Mouse (Mus musculus) naive thymus-derived CD4-positive, alpha-beta T cell, adult 2 months (primary cell): Measurements from ENCODE around the gene Gas6.

Experiments
- DNase-seq: peaks from one replicate; pipeline ENCODE4 v3.0.0-alpha.2; 2011; ENCODE audit warnings: low read depth

Gas6 gene

GRCm38 (mm10) chr8:13506849-13507248 is 12.6 kb upstream of the Gas6 start:
- no peak for DNase-seq

DNA sequence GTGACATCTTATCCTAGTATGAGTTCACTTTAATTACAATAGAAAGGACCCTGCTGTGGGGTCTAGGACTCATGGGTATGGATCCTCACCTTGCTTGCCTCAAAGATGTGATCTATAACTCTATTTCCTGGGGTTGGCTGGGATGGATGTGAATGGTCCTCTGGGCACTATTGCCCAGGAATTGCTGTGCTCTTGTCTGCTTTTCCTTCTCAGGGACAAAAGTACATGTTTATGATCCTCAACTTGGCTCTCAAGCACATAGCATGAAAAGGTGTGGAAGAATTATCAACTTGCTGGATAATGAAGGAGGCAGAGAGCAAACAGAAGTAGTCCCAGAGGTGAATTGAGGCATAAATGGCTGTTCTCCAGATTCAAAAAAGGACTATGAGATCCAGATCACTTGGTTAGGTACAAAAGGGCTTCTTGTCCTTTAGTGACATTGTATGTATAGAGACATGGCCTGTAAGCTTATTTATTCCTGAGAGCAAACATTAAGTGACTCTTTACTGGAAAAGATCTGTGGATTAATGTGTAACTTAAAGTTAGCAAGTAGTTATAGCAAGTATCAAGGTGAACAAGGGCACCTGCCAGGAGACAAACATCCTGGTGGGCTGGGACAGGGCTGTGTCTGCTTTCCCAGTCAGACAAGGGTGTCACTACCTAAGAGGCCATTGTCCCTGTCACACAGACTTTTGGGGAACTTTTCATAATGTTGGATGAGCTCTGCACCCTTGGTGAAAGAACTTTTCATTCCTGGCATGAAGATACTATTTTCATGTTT is 10.8 kb upstream of the Gas6 start:
- DNase-seq: no peak

GRCm38 (mm10) chr8:13503936-13504606 is 9.8 kb upstream of the Gas6 start:
- DNase-seq: no peak

DNA sequence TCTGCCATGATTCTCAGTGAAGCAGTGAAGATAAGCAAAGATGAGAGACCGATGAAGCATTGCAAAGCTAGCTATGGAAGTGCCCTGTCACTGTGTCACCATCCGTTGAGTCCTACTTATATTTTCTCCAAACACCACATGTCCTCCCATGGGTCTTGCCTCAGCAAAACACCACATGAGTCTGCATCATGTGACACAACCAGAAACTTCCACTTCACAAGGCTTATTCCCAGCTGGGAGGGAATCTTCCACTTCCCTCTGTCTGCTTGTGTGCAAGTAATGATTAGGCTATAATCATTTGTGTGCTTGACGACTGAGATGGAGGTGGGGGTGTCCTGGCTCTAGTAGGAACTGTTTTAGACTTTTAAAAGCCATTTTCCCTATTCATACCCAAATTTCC is 6.9 kb upstream of the Gas6 start:
- no peak for DNase-seq

- DNase-seq: no peak
These were observed 1.3 kb downstream of the Gas6 start for GRCm38 (mm10) chr8:13493011-13493410.

- no peak for DNase-seq
These were observed 1.9 kb downstream of the Gas6 start for GRCm38 (mm10) chr8:13492198-13492995.

DNA sequence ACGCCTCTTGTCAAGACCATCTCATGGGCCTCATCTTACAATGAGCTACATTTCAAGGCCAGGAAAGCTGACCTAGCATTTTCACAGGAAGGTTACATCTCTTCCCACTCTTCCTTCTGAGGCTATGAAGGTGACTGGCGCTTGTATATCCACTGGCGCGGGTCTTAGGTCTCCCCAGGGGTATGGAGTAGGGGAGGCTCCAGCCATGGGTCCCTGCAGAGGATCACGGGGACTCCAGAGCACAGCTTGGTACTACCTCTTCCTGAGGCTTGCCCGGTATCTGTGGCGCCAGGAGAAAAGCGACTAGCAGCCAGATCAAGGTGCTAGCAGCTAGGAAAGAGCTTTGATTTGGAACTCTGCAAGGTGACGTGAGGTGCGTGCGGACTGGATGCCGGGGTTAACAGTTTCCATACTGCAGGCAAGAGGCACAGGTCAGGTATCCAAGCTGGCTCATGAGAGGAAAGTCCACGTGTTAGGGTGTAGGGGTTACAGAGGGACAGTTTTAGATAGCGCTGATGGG is 2.7 kb downstream of the Gas6 start:
- no peak for DNase-seq

DNA sequence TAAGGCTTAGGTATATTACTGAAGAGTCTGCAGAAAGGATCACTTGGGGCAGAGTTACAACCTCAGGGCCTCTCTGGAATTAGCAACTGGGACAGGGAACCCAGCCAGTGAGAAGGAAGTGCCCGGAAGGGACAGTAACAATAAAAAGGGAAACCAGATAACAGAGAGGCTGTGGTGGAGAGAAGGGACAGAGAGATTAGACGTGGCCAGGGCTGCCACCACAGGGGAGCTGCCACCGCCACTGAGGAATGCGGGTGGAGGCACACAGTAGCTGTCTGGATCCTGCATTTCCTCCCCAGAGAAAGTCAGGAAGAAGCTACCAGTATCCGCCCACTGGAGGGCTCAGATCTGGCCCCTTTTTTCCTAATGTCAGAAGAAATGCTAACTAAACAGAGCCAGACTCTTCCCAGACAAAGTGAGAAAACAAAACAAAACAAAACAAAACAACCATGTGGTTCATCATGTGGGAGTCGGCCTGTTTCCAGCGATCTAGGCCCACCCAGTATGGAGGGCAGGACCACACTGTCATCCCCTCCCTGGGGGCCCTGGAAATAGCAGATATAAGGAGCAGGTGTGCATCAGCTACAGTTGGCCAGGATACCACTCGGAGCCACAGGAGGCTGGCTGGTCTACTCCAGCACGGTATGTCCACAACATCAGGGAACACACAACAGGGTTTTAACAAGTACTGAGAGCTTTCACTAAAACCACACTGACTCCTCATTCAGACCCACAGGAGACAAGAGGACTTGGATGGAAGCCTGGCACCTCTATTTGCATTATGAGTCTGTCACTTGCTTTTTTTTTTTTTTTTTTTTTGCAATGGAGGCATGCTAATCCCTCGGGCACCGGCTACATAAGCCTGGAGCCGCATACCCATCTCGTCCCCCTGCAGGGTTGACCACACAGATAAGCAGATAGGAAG is 4.0 kb downstream of the Gas6 start:
- no peak for DNase-seq

DNA sequence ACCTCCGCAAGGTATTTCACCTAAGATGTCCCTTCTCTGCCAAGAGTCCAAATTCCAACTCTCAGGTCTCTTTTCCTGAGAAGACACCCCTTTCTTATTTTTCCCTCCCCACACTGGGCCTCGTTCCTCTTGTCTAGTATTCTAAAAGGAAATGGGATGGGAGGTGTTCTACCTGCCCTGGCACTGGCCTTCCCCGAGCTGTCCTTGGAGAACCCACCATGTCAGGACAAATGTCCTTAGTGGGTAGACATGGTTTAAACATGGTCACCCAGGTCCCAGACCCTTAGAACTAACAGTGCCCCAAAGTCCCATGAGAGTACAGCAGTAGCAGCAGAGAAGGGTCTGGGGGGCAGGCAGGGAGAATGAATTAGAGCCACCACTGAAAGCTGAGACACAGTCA is 4.9 kb downstream of the Gas6 start:
- DNase-seq: no peak

DNA sequence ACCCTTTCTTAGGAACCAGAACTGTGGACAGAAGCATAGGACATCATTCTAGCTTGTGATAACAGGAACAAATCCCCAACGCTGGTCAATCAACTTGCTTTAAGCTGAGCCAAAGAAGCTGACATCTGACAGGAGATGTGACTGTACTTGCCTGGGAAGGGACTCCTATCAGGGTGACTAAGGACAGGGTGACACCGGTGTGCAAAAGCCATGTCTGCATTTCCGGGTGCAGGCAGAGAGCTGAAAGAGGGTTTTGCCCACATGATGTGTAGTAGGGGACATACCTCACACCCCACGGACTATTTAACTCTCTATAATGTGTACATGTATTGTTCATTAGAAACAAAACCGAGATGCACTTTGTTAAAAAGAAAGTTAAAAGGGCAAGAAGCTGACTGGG is 11.1 kb downstream of the Gas6 start:
- DNase-seq: no peak

- DNase-seq: no peak
These were observed 12.0 kb downstream of the Gas6 start for GRCm38 (mm10) chr8:13482101-13482801.

- no peak for DNase-seq
These were observed 12.7 kb downstream of the Gas6 start for GRCm38 (mm10) chr8:13481596-13481995.

DNA sequence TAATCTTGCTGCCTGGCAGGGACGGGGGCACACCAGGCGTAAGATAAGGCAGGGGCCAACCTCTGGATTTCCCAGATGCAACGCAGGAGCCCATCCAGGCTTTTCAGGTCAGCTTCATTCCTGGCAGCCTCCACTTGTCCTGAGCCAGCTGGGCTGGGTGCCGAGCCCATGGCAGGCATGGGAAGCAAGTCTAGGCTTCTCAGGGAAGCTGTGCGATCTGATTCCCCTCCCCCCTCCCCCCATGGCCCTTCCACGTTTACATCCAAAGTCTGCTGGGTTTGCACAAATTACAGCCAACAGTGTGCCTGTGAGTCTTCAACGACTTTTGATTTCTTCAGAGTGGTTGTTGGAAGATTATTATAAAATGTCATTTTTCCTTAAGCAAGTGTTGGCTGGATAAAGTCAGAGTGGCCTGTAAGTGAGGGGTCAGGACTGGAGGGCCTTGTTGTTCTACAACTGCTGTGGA is 13.2 kb downstream of the Gas6 start:
- no peak for DNase-seq

DNA sequence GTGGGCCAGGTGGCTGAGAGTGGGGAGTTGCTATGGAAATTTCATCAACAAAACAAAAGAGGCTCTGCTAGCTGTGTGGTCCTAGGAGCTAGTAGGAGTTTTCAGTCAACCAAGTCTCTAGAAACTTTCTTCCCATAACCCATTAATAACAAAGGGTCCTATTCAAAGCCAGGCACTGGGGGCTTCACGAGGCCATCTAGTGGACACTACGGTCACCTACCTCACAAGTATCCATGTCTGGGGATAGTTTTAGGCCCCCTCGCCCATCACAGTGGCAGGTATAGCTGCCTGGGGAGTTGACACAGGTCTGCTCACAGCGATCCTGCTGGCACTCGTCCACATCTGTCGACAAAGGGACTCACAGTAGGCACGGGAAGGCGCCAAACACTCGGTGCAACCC is 18.4 kb downstream of the Gas6 start:
- DNase-seq: no peak

DNA sequence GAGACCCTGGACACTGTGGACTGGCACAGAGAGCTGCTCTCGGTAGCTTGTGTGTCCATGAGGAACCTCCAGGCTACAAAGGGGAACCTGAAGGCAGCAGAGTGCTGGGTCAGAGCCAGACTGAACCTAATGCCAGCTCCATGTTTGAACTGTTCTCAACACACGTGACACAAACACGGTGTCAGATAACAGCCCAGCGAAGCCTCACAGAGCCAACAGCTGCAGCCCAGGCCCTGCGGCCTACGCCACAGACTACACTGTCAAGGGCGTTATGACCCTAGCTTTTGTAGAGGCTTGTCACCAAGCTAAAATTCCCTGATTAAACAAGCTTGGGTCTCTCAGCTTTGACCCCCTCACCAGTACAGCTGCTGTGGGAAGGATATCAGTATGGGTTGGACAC is 22.0 kb downstream of the Gas6 start:
- DNase-seq: no peak

GRCm38 (mm10) chr8:13471484-13471883 is 22.8 kb downstream of the Gas6 start:
- DNase-seq: no peak

GRCm38 (mm10) chr8:13468737-13469136 is 25.6 kb downstream of the Gas6 start:
- DNase-seq: no peak

DNA sequence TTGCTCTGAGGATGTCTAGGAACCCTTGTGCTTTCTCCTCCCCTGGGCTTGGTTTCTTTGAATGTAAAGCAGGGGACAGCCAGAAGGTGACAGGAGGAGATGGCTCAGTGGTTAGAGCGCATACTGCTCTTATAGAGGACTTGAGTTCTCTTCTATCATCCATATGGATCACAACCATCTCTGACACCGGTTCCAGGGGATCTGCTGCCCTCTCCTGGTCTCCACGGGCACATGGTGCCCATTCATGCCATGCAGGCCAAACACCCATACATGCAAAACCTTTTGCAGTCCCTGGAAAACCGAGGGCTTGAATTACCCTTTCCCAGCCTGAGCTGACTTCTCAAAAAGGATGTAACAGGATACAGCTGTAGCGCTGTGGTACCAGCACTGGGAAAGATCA is 27.3 kb downstream of the Gas6 start:
- DNase-seq: no peak

DNA sequence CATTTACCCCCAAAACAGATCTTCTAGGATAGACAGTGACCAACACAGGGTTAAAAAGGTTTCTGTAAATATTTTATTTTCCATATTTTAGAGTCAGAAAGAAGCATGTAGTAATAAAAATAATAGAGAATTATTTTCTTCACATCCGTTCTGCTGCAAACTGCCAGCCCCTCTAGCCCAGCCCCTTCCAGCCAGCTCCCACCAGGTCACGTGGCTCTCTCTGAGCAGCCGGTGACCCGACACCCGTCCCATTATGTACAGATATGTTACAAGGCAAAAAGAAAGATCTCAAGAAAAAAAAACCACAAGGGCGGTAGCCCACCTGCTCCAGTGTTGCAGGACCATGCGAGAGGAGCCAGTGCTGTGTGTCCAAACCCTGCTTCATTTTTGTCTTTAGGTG is 29.0 kb downstream of the Gas6 start:
- DNase-seq: no peak

DNA sequence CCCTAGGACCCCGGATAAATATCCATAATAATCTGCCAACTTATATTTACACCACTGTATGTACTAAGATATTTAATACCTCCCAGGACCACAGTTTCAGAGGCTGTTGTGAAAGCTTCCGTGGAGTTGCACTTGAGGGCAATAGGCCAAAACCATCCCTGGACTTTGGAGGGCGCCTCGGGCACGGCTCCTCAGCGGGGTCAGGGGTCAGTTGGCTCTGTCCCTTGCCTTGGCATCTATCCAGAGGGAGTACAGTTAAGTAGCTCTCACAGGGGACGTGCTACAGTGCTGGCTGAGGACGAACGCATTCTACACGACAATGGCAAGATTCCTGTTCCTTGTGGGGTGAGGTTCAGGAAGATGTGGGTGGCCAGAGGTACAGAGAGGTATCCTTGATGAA is 31.9 kb downstream of the Gas6 start:
- no peak for DNase-seq

GRCm38 (mm10) chr8:13461843-13462242 is 32.4 kb downstream of the Gas6 start:
- peak; percentile 64 for DNase-seq
